Mouse (Mus musculus) ES-E14 (cell line): ENCODE data around the gene Cemip.
A peak's percentile ranks its signal among the peaks of the same experiment; 100 is the strongest.

Experiments used
- HCFC1 ChIP-seq: IDR thresholded peaks from 2 replicates; pipeline ENCODE4 v1.6.1; 2012; ENCODE audit warnings: low read length, inconsistent platforms, borderline replicate concordance; ENCODE audit not compliant: insufficient read depth
- ZC3H11A ChIP-seq: IDR thresholded peaks from 2 replicates; pipeline ENCODE4 v1.6.1; 2012; ENCODE audit warnings: low read depth, mild to moderate bottlenecking, inconsistent platforms, low read length, borderline replicate concordance
- ZNF384 ChIP-seq: IDR thresholded peaks from 2 replicates; pipeline ENCODE4 v1.6.1; 2012; ENCODE audit warnings: low read depth, low read length, inconsistent platforms

DNA sequence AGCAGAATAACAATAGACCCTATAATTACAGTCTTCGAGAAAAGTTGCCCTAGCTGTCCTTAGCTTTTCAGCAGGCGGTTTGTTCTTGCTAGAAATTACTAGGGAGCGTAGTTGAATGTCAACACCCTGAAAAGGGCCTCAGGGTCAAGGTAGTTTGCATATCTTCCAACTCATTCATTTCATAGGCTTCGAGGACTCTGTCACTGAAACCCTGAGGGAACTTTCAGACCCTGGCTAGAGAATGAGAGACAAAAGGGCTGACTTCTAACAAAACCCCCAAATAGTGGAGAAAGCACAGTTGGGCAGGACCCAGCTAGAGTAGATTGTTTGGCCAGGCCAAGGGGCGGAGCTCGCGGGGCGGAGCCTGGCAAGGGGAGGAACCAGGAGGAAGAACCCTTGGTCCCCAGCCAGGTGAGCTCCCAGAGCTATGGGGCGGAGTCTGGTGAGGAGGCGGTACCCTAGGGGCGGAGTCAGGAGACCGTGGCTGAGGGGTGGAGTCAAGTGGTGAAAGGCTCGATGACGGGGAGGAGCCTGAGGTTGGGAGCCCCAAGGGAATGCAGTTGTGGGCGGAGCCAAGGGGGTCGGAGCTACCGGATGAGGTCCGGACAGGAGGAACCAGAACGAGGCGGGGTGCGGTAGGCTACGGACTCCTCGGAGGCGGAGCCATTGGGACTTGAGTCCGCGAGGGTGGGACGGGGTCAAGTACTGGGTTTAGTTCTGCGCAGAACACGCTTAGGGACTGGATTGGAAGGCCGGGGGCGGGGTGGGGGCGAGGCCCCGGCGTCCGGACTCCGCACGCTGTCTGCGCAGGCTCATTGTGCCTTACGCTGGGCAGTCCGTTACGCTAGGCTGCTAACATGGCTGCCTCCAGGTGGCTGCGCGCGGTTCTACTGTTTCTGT is 194.6 kb downstream of the Cemip start:
- no peak for TF ChIP-seq ZC3H11A
- no peak for TF ChIP-seq ZNF384
- 0 out of 2 replicates have a peak, but pooled peaks have one; percentile 51 for TF ChIP-seq HCFC1
